Comparison of ENCODE assay signal across 13 mouse cellular contexts in the genomic region with DNA sequence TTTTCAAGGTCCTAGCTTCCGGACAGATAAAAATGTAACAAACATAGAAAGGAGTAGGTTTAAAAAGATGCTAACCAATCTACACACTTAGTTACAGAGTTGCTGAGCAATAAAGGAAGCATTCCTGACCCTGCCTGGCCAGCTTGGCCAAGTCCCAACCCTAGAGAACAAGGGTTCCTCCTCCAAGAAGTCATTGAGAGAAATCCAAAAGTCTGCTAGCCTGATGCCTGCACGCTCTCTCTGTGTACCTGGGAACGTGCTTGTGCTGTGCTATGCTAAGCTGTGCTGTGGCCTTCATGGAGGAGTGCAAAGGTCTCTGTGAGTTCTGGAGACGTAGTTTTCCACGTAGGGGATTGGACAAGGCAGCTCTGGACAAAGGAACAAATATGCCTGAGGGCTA. TPM values are rescaled to one million over a fixed set of nuclear protein-coding genes. Genes with fewer than 3 reads are reported as not detected.
DNase-seq lines count a peak whose midpoint lies in the region; ATAC-seq and TF ChIP-seq lines count a peak whose summit lies in the region.
"Had no signal": no experiment of that assay in that cellular context is flagged by ENCODE, and none has a peak within 500 bp of the region (broad histone marks: within the 10 kb centered on the region; RNA-seq: fewer than 3 reads in every experiment).

No protein-coding gene starts in this region.

- TF ChIP-seq EP300 in heart, adult 2 months (IDR thresholded peaks at IDR 0.05; ENCODE audit: insufficient read depth, low read depth, low read length): no peak
- TF ChIP-seq EP300 in liver, postnatal 0 days (IDR thresholded peaks at IDR 0.05; ENCODE audit: low read depth): no peak

- no peaks in the 10 kb centered on the region for H3K36me3 ChIP-seq in heart, adult 2 months (ENCODE audit: control insufficient read depth, insufficient read depth, low read length)
- no peaks in the 10 kb centered on the region for H3K36me3 ChIP-seq in midbrain, embryonic 11.5 days (ENCODE audit: control insufficient read depth, insufficient read depth, low read length)
- no peaks in the 10 kb centered on the region for H3K36me3 ChIP-seq in midbrain, postnatal 0 days (ENCODE audit: insufficient read depth, low read length)
- H3K36me3 ChIP-seq in embryonic facial prominence, embryonic 10.5 days (replicated peaks): no peaks in the 10 kb centered on the region
- no peaks in the 10 kb centered on the region for H3K36me3 ChIP-seq in liver, postnatal 0 days (replicated peaks; ENCODE audit: insufficient read depth, low read length)
- H3K36me3 ChIP-seq: heart, embryonic 12.5 days had no signal

- no peak for TF ChIP-seq POLR2A in heart, adult 2 months (IDR thresholded peaks at IDR 0.05; ENCODE audit: insufficient read depth, low read depth, low read length)

- H3K9ac ChIP-seq in heart, adult 2 months (ENCODE audit: low read depth, low read length): no peak overlapping the region
- no peak overlapping the region for H3K9ac ChIP-seq in midbrain, embryonic 11.5 days (ENCODE audit: low read length)
- no peak overlapping the region for H3K9ac ChIP-seq in midbrain, postnatal 0 days (replicated peaks; ENCODE audit: low read length, poor library complexity, severe bottlenecking)
- H3K9ac ChIP-seq in liver, postnatal 0 days (replicated peaks): no peak overlapping the region
- H3K9ac ChIP-seq: heart, embryonic 12.5 days had no signal

- 67% methylated on average over 5 of the region's 5 CpGs for WGBS in heart, adult 2 months
- 61% methylated on average over 5 of the region's 5 CpGs for WGBS in midbrain, embryonic 11.5 days
- 65% methylated on average over 5 of the region's 5 CpGs for WGBS in midbrain, postnatal 0 days
- WGBS in embryonic facial prominence, embryonic 10.5 days: 69% methylated on average over 5 of the region's 5 CpGs
- 68% methylated on average over 5 of the region's 5 CpGs for WGBS in liver, postnatal 0 days (ENCODE audit: insufficient replicate concordance)

- no peaks in the 10 kb centered on the region for H3K9me3 ChIP-seq in midbrain, embryonic 11.5 days (ENCODE audit: control insufficient read depth, low read length)
- H3K9me3 ChIP-seq in midbrain, postnatal 0 days (ENCODE audit: low read length): no peaks in the 10 kb centered on the region
- no peaks in the 10 kb centered on the region for H3K9me3 ChIP-seq in embryonic facial prominence, embryonic 10.5 days
- H3K9me3 ChIP-seq in liver, postnatal 0 days (ENCODE audit: low read length): no peaks in the 10 kb centered on the region
- H3K9me3 ChIP-seq: heart, embryonic 12.5 days had no signal

- H3K79me2 ChIP-seq in heart, adult 2 months (replicated peaks; ENCODE audit: control insufficient read depth, insufficient read depth, low read length): no peaks in the 10 kb centered on the region

- peak; percentile 15 to 19 for DNase-seq in heart, postnatal 14 days
- no peak for DNase-seq in heart, adult 2 months
- no peak for DNase-seq in midbrain, embryonic 11.5 days (ENCODE audit: low spot score, missing footprints)
- no peak for DNase-seq in midbrain, postnatal 0 days (ENCODE audit: low spot score)
- DNase-seq in embryonic facial prominence, embryonic 10.5 days (ENCODE audit: low spot score): no peak
- peak; percentile 44 for DNase-seq in kidney, postnatal 10 days
- no peak for DNase-seq in liver, postnatal 0 days
- no peak for DNase-seq in cerebellum, adult 9-10 months
- DNase-seq: thymus, postnatal 25 days had no signal

- no peaks in the 10 kb centered on the region for H3K27me3 ChIP-seq in heart, adult 2 months (ENCODE audit: control insufficient read depth, insufficient read depth, low read length)
- H3K27me3 ChIP-seq in midbrain, embryonic 11.5 days (ENCODE audit: control insufficient read depth, insufficient read depth, low read length): no peaks in the 10 kb centered on the region
- H3K27me3 ChIP-seq in midbrain, postnatal 0 days (ENCODE audit: insufficient read depth, low read length): no peaks in the 10 kb centered on the region; the same call in 1 of the 2 replicates
- no peaks in the 10 kb centered on the region for H3K27me3 ChIP-seq in embryonic facial prominence, embryonic 10.5 days (replicated peaks; ENCODE audit: low read depth, poor library complexity, severe bottlenecking)
- no peaks in the 10 kb centered on the region; the same call in 1 of the 2 replicates for H3K27me3 ChIP-seq in liver, postnatal 0 days (ENCODE audit: insufficient read depth, low read length)
- H3K27me3 ChIP-seq: heart, embryonic 12.5 days had no signal

- intact Hi-C loops in heart, postnatal 14 days (cut with DNase I): no loop called here
- intact Hi-C loops in heart, adult 2 months (cut with DNase I): no loop called here

- no peak overlapping the region for H3K4me2 ChIP-seq in midbrain, embryonic 11.5 days
- no peak overlapping the region for H3K4me2 ChIP-seq in midbrain, postnatal 0 days (ENCODE audit: low read depth, low read length, poor library complexity, severe bottlenecking)
- no peak overlapping the region for H3K4me2 ChIP-seq in liver, postnatal 0 days (ENCODE audit: low read depth, low read length)
- H3K4me2 ChIP-seq: heart, embryonic 12.5 days had no signal

- TF ChIP-seq CTCF in heart, adult 2 months (IDR thresholded peaks at IDR 0.05): no peak
- TF ChIP-seq CTCF in midbrain, postnatal 0 days (IDR thresholded peaks at IDR 0.05): no peak
- TF ChIP-seq CTCF in liver, postnatal 0 days (IDR thresholded peaks at IDR 0.05; ENCODE audit: low read depth): no peak

- 0 out of 2 replicates have a peak, but pooled peaks cover 1% of the 10 kb centered on the region for H3K4me1 ChIP-seq in heart, adult 2 months (ENCODE audit: control insufficient read depth, insufficient read depth, low read length)
- H3K4me1 ChIP-seq in midbrain, embryonic 11.5 days (ENCODE audit: control insufficient read depth, insufficient read depth, low read length): peaks cover 52% of the 10 kb centered on the region
- H3K4me1 ChIP-seq in midbrain, postnatal 0 days (ENCODE audit: insufficient read depth, low read length): 0 out of 2 replicates have a peak, but pooled peaks cover 3% of the 10 kb centered on the region
- H3K4me1 ChIP-seq in embryonic facial prominence, embryonic 10.5 days: peaks cover 75% of the 10 kb centered on the region
- no peaks in the 10 kb centered on the region; the same call in 1 of the 2 replicates for H3K4me1 ChIP-seq in liver, postnatal 0 days (ENCODE audit: insufficient read depth)

- no peak for ATAC-seq in midbrain, embryonic 11.5 days (ENCODE audit: low FRiP score)
- ATAC-seq in midbrain, postnatal 0 days (ENCODE audit: low FRiP score): no peak
- ATAC-seq in liver, postnatal 0 days: no peak
- ATAC-seq: activated CD4-positive, CD25-positive, alpha-beta regulatory T cell, adult 4 months had no signal

- no peak overlapping the region for H3K27ac ChIP-seq in heart, adult 2 months
- peak overlapping the region; percentile 26; the same call in 1 of the 2 replicates for H3K27ac ChIP-seq in midbrain, embryonic 11.5 days (ENCODE audit: low read depth, low read length)
- no peak overlapping the region for H3K27ac ChIP-seq in midbrain, postnatal 0 days (ENCODE audit: low read depth, low read length)
- peak overlapping the region; percentile 83 for H3K27ac ChIP-seq in embryonic facial prominence, embryonic 10.5 days (replicated peaks)
- H3K27ac ChIP-seq in liver, postnatal 0 days (ENCODE audit: low read depth): no peak overlapping the region

- H3K4me3 ChIP-seq in heart, adult 2 months: no peak overlapping the region
- H3K4me3 ChIP-seq in midbrain, embryonic 11.5 days (ENCODE audit: low read depth, low read length): no peak overlapping the region
- H3K4me3 ChIP-seq in midbrain, postnatal 0 days (ENCODE audit: low read depth, low read length): no peak overlapping the region
- H3K4me3 ChIP-seq in embryonic facial prominence, embryonic 10.5 days: no peak overlapping the region
- no peak overlapping the region for H3K4me3 ChIP-seq in liver, postnatal 0 days (ENCODE audit: low read depth, low read length)
- H3K4me3 ChIP-seq: erythroblast, embryonic 14.5 days; heart, embryonic 12.5 days had no signal

RNA-seq across cellular contexts. Expression of gene Tox2, which starts 8.4 kb away (rescaled TPM):
- total RNA-seq in heart, postnatal 14 days (2021): 1 to 10 TPM; 2.4 to 2.6 TPM
- 1 to 10 TPM; 1.1 to 1.3 TPM for total RNA-seq in heart, adult 2 months (2021)
- polyA plus RNA-seq in heart, adult 2 months (2012; rRNA removed): 1.7 and 2.3 TPM in 2 replicates
- 37.3 and 38.2 TPM in 2 replicates for polyA plus RNA-seq in midbrain, embryonic 11.5 days (2014; fragmentation: Nextera tagmentation; extraction: Ambion mirVana)
- 7.6 and 14.3 TPM in 2 replicates for total RNA-seq in midbrain, postnatal 0 days (2014; rRNA removed)
- 57.0 and 64.7 TPM in 2 replicates for polyA plus RNA-seq in midbrain, postnatal 0 days (2015; fragmentation: Nextera tagmentation; extraction: Ambion mirVana)
- polyA plus RNA-seq in embryonic facial prominence, embryonic 10.5 days (2016; fragmentation: Nextera tagmentation; extraction: Ambion mirVana): 16.3 and 17.8 TPM in 2 replicates
- 0.38 and 0.50 TPM in 2 replicates for polyA plus RNA-seq in liver, postnatal 0 days (2015; fragmentation: Nextera tagmentation; extraction: Ambion mirVana)
- total RNA-seq: neutrophil, adult 5-6 weeks had no signal

Comparison
In these comparisons a context has a peak if more than half of its experiments do, and no peak if none do; other contexts are left out.
1. DNase-seq: peak in heart, postnatal 14 days (2 of 2) and kidney, postnatal 10 days (single experiment); none in heart, adult 2 months (0 of 2), midbrain, embryonic 11.5 days (single experiment), midbrain, postnatal 0 days (single experiment), embryonic facial prominence, embryonic 10.5 days (single experiment), liver, postnatal 0 days (single experiment) and cerebellum, adult 9-10 months (single experiment).
2. H3K27ac ChIP-seq: peak in midbrain, embryonic 11.5 days (single experiment) and embryonic facial prominence, embryonic 10.5 days (single experiment); none in heart, adult 2 months (single experiment), midbrain, postnatal 0 days (single experiment) and liver, postnatal 0 days (single experiment).